Mouse (Mus musculus): ENCODE measurements at regions not wholly inside any gene's neighbourhood (a gene's known extent, or its start where the extent isn't known, plus 50 kb on each side); places are given as distances from the start of the nearest gene placed in this dataset.

DNA sequence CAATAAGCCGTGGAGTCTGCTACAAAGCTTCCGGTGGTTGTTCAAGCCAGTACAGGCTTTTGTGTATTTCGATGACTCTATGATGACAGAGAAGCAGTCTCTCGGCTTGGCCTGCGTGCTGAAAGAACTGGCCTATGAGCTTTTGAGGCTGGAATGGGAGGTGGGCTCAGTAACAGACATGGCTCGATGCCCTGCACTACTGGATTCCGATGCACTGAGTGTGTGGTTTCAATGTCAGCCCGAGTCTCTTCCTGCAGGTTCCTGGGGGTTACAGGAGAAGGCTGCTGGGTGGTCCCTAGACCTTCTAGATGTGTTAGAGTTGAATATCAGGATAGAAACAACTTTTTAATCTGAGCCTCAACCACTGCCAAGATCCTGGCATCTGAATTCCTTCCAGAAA is 53.2 kb downstream of the Gm815 start:
- Histone ChIP-seq H3K4me2 (ENCODE audit: low read depth, low read length) (no peak overlapping the region), H3K9me3 (ENCODE audit: control insufficient read depth, low read length) (no peaks in the 10 kb centered on the region), H3K4me1 (replicated peaks; ENCODE audit: control insufficient read depth, insufficient read depth, low read length) (no peaks in the 10 kb centered on the region), H3K36me3 (ENCODE audit: control insufficient read depth, insufficient read depth, low read length) (no peaks in the 10 kb centered on the region), H3K27me3 (ENCODE audit: control insufficient read depth, insufficient read depth, low read depth, low read length) (no peaks in the 10 kb centered on the region), H3K9ac (ENCODE audit: low read length) (no peak overlapping the region), H3K27ac (ENCODE audit: low read length) (peak overlapping the region; percentile 12; the same call in 1 of the 2 replicates), H3K4me3 (ENCODE audit: low read length) (no peak overlapping the region)
- 58% methylated on average over 8 of the region's 8 CpGs for WGBS
- ATAC-seq (ENCODE audit: low read depth), result no peak

DNA sequence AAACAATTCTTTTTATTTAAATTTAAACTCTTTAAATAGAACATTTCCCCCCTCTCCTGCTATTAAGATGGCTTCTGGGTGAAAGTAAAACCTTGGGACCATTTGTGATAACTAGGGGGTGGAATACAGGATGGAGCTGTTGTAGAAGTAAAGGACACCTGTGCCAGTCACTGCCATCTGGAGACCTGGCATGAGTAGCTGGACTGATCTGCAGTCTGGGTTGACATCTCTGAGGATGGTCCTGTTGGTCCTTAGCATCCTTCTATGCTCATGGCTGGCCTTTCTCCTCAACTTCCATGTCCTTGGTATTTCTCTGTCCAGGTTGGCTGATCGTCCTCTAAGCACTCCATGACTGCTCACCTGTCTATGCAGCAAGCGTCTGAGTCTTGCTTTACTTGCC is 58.3 kb downstream of the Gm815 start:
- Histone ChIP-seq H3K27ac (ENCODE audit: low read length) (no peak overlapping the region), H3K27me3 (ENCODE audit: control insufficient read depth, insufficient read depth, low read depth, low read length) (no peaks in the 10 kb centered on the region), H3K9ac (ENCODE audit: low read length) (no peak overlapping the region), H3K36me3 (ENCODE audit: control insufficient read depth, insufficient read depth, low read length) (no peaks in the 10 kb centered on the region), H3K4me3 (ENCODE audit: low read length) (no peak overlapping the region), H3K9me3 (ENCODE audit: control insufficient read depth, low read length) (no peaks in the 10 kb centered on the region), H3K4me1 (replicated peaks; ENCODE audit: control insufficient read depth, insufficient read depth, low read length) (no peaks in the 10 kb centered on the region), H3K4me2 (ENCODE audit: low read depth, low read length) (no peak overlapping the region)
- WGBS, result 83% methylated on average over 2 of the region's 2 CpGs
- no peak for ATAC-seq (ENCODE audit: low read depth)

DNA sequence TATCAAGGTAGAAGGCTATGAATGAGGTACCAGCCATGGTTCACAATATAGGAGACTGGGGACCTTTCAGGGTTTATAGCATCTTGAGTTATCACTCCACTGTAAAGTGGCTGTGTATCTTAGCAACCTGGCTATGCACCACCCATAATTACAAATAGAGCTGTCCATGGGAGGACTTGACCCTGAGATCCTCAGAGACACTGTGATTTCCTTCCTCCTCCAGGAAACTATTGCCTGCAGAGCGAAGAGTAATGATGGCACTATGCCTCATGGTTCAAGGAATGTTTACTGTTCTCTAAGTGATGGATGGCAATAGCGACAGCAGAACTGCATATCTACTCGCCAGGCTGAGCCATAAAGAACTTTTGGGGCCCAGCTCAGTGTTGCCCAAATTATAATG is 60.9 kb downstream of the Gm815 start:
- no peak overlapping the region for H3K27ac ChIP-seq (ENCODE audit: low read length)
- H3K4me1 ChIP-seq (replicated peaks; ENCODE audit: control insufficient read depth, insufficient read depth, low read length), result no peaks in the 10 kb centered on the region
- no peaks in the 10 kb centered on the region for H3K27me3 ChIP-seq (ENCODE audit: control insufficient read depth, insufficient read depth, low read depth, low read length)
- no peaks in the 10 kb centered on the region for H3K9me3 ChIP-seq (ENCODE audit: control insufficient read depth, low read length)
- 42% methylated on average over 3 of the region's 3 CpGs for WGBS
- H3K4me3 ChIP-seq (ENCODE audit: low read length), result no peak overlapping the region
- no peaks in the 10 kb centered on the region for H3K36me3 ChIP-seq (ENCODE audit: control insufficient read depth, insufficient read depth, low read length)
- H3K9ac ChIP-seq (ENCODE audit: low read length), result no peak overlapping the region
- ATAC-seq (ENCODE audit: low read depth), result no peak
- H3K4me2 ChIP-seq (ENCODE audit: low read depth, low read length), result no peak overlapping the region

DNA sequence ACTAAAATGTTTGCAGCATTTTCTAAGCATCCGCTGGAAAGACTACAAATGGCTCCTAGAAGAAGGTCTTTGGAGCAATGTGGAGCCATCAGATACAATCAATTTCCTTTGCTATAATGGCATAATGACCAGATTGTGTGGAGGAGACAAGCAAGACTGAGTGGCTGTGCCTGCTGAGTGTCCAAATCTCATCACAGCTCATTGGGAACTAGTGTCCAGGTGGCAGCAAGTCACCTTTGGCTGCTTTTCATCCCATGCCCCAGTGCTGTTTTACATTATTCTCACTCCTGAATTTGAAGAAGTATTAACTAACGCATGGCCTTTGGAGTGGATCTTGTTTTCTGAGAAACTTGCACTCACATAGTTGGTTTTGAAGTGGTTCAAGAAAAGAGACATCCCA is 62.8 kb downstream of the Gm815 start:
- Histone ChIP-seq H3K9ac (ENCODE audit: low read length) (no peak overlapping the region), H3K4me2 (ENCODE audit: low read depth, low read length) (no peak overlapping the region), H3K4me3 (ENCODE audit: low read length) (no peak overlapping the region), H3K4me1 (replicated peaks; ENCODE audit: control insufficient read depth, insufficient read depth, low read length) (no peaks in the 10 kb centered on the region), H3K27me3 (ENCODE audit: control insufficient read depth, insufficient read depth, low read depth, low read length) (no peaks in the 10 kb centered on the region), H3K36me3 (ENCODE audit: control insufficient read depth, insufficient read depth, low read length) (no peaks in the 10 kb centered on the region), H3K27ac (ENCODE audit: low read length) (no peak overlapping the region), H3K9me3 (ENCODE audit: control insufficient read depth, low read length) (no peaks in the 10 kb centered on the region)
- ATAC-seq (ENCODE audit: low read depth), result no peak
- WGBS, result 93% methylated on average over 2 of the region's 2 CpGs

DNA sequence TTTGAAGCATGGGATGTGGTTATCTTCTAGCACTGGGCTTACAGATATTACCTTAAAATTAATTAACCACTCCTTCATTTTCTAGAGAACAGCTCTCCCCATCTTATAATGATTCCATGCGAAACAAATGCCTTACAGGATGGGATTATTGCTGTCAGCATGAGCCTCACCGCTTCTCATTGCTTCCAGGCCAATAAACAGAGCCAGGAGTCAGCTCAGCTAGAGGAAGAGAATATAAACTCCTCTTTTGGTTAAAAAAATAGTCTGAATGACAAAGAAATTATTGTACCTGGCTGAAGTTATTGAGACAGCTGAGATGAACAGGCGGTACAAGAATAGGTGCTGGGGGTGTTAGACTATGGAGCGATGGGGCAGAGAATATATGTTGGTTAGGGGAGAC is 63.5 kb downstream of the Gm815 start:
- Histone ChIP-seq H3K9me3 (ENCODE audit: control insufficient read depth, low read length) (no peaks in the 10 kb centered on the region), H3K36me3 (ENCODE audit: control insufficient read depth, insufficient read depth, low read length) (no peaks in the 10 kb centered on the region), H3K9ac (ENCODE audit: low read length) (no peak overlapping the region), H3K4me2 (ENCODE audit: low read depth, low read length) (no peak overlapping the region), H3K27ac (ENCODE audit: low read length) (no peak overlapping the region), H3K27me3 (ENCODE audit: control insufficient read depth, insufficient read depth, low read depth, low read length) (no peaks in the 10 kb centered on the region), H3K4me1 (replicated peaks; ENCODE audit: control insufficient read depth, insufficient read depth, low read length) (no peaks in the 10 kb centered on the region), H3K4me3 (ENCODE audit: low read length) (no peak overlapping the region)
- WGBS, result 87% methylated on average over 4 of the region's 4 CpGs
- no peak for ATAC-seq (ENCODE audit: low read depth)

DNA sequence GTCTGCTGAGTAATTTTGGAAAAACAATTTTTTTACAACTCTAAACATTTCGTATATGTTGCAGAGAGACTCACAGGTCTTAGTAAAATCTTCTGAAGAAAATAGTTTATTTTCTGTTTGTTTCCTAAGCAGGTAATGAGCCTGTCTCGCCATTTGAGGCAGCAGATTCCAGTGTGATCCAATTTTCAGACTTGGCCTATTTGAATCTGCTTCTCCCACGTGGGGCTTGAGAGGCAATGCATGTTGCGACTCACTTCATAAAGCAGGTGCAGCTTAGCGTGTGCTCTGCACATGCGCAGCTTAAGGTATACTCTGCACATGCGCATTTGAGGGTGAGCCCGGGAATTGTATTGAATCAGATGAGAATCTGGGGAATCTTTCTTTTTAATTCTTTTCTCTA is 67.7 kb downstream of the Gm815 start:
- no peak for ATAC-seq (ENCODE audit: low read depth)
- Histone ChIP-seq H3K4me1 (replicated peaks; ENCODE audit: control insufficient read depth, insufficient read depth, low read length) (no peaks in the 10 kb centered on the region), H3K4me2 (ENCODE audit: low read depth, low read length) (no peak overlapping the region), H3K27ac (ENCODE audit: low read length) (no peak overlapping the region), H3K4me3 (ENCODE audit: low read length) (no peak overlapping the region), H3K27me3 (ENCODE audit: control insufficient read depth, insufficient read depth, low read depth, low read length) (no peaks in the 10 kb centered on the region), H3K9ac (ENCODE audit: low read length) (no peak overlapping the region), H3K36me3 (ENCODE audit: control insufficient read depth, insufficient read depth, low read length) (no peaks in the 10 kb centered on the region), H3K9me3 (ENCODE audit: control insufficient read depth, low read length) (no peaks in the 10 kb centered on the region)
- 80% methylated on average over 8 of the region's 8 CpGs for WGBS

DNA sequence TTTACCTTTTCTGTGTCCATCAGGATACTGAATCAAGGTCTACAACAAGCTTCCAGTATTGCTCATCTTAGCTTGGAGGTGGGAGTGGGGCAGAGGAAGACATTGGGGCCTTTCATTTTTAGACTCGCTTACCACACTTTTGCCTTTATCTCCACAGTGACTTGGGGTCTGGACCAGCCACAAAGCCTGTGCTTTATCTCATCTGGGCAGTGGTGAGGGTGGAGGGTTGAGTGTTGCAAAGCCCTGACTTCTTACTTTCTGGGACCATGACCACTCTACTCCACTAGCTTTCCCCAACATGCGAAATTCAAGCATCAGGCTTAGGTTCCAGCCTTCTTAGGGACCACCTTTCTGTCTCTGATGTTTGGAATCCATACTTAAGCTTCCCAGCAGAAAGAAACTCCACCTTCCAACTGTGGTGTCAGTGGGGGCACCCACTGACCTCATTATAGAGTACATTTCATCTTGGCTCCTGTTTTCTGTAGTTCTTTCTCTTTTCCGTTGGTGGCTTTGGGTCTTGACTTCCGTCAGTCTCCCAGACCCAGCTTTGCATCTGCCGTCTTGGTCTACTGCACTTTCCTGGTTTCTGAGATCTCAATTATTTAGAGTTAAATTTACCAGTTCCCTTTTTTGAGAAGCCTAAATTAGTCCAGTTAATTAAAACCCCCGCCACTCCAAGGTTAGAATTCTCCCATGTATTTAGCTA is 80.5 kb downstream of the Gm815 start:
- no peak for ATAC-seq (ENCODE audit: low read depth)
- no peak overlapping the region for H3K4me3 ChIP-seq (ENCODE audit: low read length)
- H3K27me3 ChIP-seq (ENCODE audit: control insufficient read depth, insufficient read depth, low read depth, low read length), result no peaks in the 10 kb centered on the region
- H3K4me2 ChIP-seq (ENCODE audit: low read depth, low read length), result no peak overlapping the region
- no peaks in the 10 kb centered on the region for H3K9me3 ChIP-seq (ENCODE audit: control insufficient read depth, low read length)
- H3K36me3 ChIP-seq (ENCODE audit: control insufficient read depth, insufficient read depth, low read length), result no peaks in the 10 kb centered on the region
- H3K9ac ChIP-seq (ENCODE audit: low read length), result no peak overlapping the region
- no peak overlapping the region for H3K27ac ChIP-seq (ENCODE audit: low read length)
- H3K4me1 ChIP-seq (replicated peaks; ENCODE audit: control insufficient read depth, insufficient read depth, low read length), result no peaks in the 10 kb centered on the region
- WGBS, result 89% methylated on average over 6 of the region's 6 CpGs

DNA sequence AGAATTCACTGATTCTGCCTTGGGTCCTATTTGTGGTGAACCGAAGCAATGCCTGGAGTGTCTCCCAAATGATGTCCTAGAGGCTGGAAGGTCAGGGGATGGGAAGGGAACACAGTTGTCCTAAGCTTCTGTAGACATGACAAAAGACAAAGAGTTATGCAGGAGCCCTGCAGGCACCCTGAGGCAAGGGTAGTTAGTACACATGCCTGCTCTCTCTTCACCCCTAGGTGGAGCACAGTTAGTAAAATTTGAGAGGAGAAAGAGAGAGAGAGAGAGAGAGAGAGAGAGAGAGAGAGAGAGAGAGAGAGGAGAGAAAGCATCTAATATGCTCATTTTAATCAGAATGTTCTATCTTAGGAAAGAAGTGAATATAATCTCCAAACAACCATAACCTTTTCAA is 87.4 kb downstream of the Gm815 start:
- Histone ChIP-seq H3K4me2 (ENCODE audit: low read depth, low read length) (no peak overlapping the region), H3K4me1 (replicated peaks; ENCODE audit: control insufficient read depth, insufficient read depth, low read length) (no peaks in the 10 kb centered on the region), H3K9me3 (ENCODE audit: control insufficient read depth, low read length) (no peaks in the 10 kb centered on the region), H3K27me3 (ENCODE audit: control insufficient read depth, insufficient read depth, low read depth, low read length) (no peaks in the 10 kb centered on the region), H3K9ac (ENCODE audit: low read length) (no peak overlapping the region), H3K36me3 (ENCODE audit: control insufficient read depth, insufficient read depth, low read length) (no peaks in the 10 kb centered on the region), H3K4me3 (ENCODE audit: low read length) (no peak overlapping the region), H3K27ac (ENCODE audit: low read length) (no peak overlapping the region)
- WGBS, result 77% methylated on average over 1 of the region's 1 CpGs
- ATAC-seq (ENCODE audit: low read depth), result no peak

DNA sequence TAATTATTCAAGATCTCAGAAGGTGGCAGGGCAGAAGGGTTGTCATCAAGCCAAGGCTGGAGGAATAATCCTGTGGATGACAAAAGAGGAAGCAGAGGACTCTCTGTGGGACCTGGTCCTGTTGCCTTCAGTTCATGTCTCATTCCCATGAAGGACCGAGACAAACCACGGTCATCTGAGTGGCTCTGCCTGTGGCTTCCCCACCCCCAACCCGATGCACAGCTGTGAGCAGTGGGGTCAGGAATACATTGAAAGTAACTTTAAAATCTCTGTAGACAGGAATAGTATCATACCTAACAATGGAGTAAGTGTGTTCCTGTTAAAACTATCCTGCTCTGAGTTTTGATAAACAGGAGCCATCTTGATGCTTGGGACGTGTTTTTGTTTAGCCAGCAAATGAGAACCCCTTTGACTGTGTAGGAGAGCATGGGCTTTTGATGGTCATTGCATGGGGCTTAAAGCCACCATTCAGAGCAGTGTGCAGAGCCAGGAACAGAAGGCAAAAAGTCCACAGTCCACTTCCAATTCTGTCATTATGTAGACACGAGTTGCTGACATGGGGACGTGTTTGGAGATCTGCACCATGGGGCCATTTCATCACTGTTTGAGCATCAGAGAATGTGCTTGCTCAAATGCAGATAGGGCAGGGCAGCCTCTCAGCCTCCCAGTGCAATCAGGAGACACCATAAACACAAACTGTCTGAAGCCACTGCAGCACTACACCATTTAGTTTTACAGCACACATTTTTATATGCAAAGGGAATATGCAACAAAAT is 88.3 kb downstream of the Gm815 start:
- H3K4me3 ChIP-seq (ENCODE audit: low read length), result no peak overlapping the region
- 76% methylated on average over 6 of the region's 6 CpGs for WGBS
- no peaks in the 10 kb centered on the region for H3K27me3 ChIP-seq (ENCODE audit: control insufficient read depth, insufficient read depth, low read depth, low read length)
- H3K9me3 ChIP-seq (ENCODE audit: control insufficient read depth, low read length), result no peaks in the 10 kb centered on the region
- ATAC-seq (ENCODE audit: low read depth), result no peak
- no peak overlapping the region for H3K9ac ChIP-seq (ENCODE audit: low read length)
- no peak overlapping the region for H3K4me2 ChIP-seq (ENCODE audit: low read depth, low read length)
- H3K36me3 ChIP-seq (ENCODE audit: control insufficient read depth, insufficient read depth, low read length), result no peaks in the 10 kb centered on the region
- no peak overlapping the region for H3K27ac ChIP-seq (ENCODE audit: low read length)
- no peaks in the 10 kb centered on the region for H3K4me1 ChIP-seq (replicated peaks; ENCODE audit: control insufficient read depth, insufficient read depth, low read length)
